Mouse (Mus musculus) right cerebral cortex, postnatal 4 days (tissue): ENCODE results near the gene 9830107B12Rik.

Experiments used
- DNase-seq: peaks from one replicate; pipeline ENCODE4 v3.0.0-alpha.2; 2022

The 9830107B12Rik gene

DNA sequence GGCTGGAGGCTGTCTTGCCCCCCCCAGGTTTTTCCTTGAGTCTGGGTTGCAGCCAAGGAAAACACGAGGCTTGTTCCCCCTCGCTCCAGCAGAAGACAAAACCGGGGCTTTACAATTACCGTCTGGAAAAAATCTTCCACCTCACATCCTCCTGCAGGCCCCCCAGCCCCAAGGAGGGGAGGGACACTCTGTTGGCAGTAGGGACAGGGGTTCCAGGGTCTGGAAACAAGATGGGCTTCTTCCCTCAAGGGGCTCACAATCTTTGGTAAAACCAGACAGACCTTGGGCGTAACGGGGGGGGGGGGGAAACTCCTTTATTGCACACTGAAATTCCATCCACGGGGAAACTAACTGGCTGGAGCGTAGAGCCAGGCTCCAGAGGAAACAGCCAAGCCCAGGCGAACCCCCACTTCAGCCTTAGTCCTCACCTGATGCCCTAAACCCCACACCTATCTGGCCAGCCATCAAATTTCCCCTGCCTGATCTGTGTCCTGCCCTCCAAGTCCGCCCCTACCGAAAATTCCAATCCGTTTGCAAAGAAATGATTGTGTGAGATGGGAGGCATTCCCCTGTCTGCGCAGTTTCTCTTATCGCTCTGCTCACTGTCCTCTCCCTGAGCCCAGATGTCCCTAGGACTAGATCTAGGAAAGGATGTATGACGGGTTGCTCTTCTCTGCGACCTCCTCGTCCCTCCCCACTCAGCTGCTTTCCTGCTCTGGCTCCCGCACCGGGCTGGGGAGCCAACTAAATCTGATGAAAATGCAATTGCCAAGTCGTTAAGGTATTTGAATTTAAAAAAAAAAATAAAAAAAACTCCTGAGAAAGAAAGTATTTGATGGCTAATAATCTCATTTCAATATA lies 51.0 kb downstream of the 9830107B12Rik start:
- no peak for DNase-seq

- no peak for DNase-seq
Measured at GRCm38 (mm10) chr17:48093286-48093817, 52.7 kb downstream of the 9830107B12Rik start.

- DNase-seq, result no peak
Measured at GRCm38 (mm10) chr17:48090305-48090704, 55.8 kb downstream of the 9830107B12Rik start.

DNA sequence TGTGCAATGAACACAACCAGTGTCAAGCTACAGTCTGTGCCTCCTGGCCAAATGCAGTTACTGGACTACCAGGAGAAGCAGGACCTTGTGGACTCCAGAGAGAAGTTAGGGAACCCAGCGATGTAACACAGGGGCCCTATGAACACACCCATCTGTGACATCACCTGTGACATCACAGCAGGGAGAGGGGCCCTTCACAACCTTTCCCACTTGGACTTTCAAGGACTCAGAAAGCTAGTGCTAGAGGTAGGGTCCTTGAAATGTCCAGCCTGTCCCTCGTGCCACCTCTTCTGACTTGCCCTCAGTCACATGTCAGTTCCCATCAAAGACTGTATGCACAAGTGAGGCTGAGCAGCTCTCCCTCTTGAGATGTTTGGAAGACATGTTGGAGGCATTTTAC lies 56.6 kb downstream of the 9830107B12Rik start:
- DNase-seq, result no peak

DNA sequence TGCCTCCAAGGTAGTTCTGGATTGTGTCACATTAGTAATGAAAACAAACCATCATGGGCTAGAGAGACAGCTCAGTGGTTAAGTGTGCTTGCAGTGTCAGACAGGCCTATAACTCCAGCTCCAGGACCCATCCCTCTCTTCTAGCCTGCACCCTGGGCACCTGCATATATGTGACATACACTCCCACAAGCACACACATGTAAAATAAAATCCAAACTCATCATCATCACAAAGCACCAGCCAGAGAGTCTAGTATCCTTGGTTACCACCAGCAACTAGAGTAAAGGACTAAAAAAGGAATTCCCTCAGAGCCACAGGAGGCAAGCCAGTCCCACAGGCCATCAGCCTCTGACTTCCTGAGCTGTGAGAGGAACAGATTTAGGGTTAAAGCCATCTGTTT lies 57.0 kb downstream of the 9830107B12Rik start, which contains the start of gene 1700067P10Rik:
TSS of gene 1700067P10Rik (plus strand) at position 301 of the 400 bp plus-strand sequence.
- DNase-seq, result no peak

- no peak for DNase-seq
Measured at GRCm38 (mm10) chr17:48080626-48081025, 65.4 kb downstream of the 9830107B12Rik start.
